Mouse (Mus musculus): ENCODE data around the gene Faah.

GRCm38 (mm10) chr4:116010186-116010585 lies 7.5 kb downstream of the Faah start:
- TF ChIP-seq CTCF (IDR thresholded peaks at IDR 0.05; ENCODE audit: low read depth) (no peak), EP300 (optimal IDR thresholded peaks at IDR 0.05) (no peak)
